Mouse (Mus musculus) thymus, adult 2 months (tissue): ENCODE results near the gene Lmo7.

Experiments
- CTCF ChIP-seq: fragments of 200-500 bp; IDR thresholded peaks from 2 replicates; pipeline ENCODE4 v1.5.1; 2012; ENCODE audit warnings: mild to moderate bottlenecking, control low read depth, low read length, moderate library complexity, borderline replicate concordance; ENCODE audit not compliant: control insufficient read depth, poor library complexity, insufficient read depth; ENCODE audit errors: extremely low read depth
- POLR2A ChIP-seq: fragments of 200-500 bp; IDR thresholded peaks from 2 replicates; pipeline ENCODE4 v1.6.1; 2012; ENCODE audit warnings: mild to moderate bottlenecking, low read length, control low read depth, moderate library complexity; ENCODE audit not compliant: control insufficient read depth, poor library complexity, insufficient read depth; ENCODE audit errors: extremely low read depth

- TF ChIP-seq CTCF (no peak), POLR2A (no peak)
These were observed 375 bp downstream of the Lmo7 start for GRCm38 (mm10) chr14:101729972-101730692.
